Mouse (Mus musculus) lung, adult 2 months (tissue): ENCODE data around the gene Ifna2. TPM values are rescaled to one million over a fixed set of nuclear protein-coding genes. Genes with fewer than 3 reads are reported as not detected.

Source experiments
- DNase-seq: peaks from one replicate; pipeline ENCODE4 v3.0.0; 2022
- H3K4me1 ChIP-seq: fragments of 200-500 bp; 2 replicates; pipeline ENCODE4 v1.6.1; 2011; ENCODE audit warnings: low read length; ENCODE audit not compliant: control insufficient read depth, insufficient read depth
- H3K4me3 ChIP-seq: fragments of 200-500 bp; replicated peaks from 2 replicates; pipeline ENCODE3; 2011; ENCODE audit warnings: low read depth, mild to moderate bottlenecking, control low read depth, low read length; ENCODE audit errors: extremely low read depth
- CTCF ChIP-seq: fragments of 200-500 bp; IDR thresholded peaks from 2 replicates; pipeline ENCODE4 v1.5.1; 2011; ENCODE audit warnings: mild to moderate bottlenecking, low read length, control low read depth; ENCODE audit not compliant: insufficient read depth
- POLR2A ChIP-seq: fragments of 200-500 bp; IDR thresholded peaks from 2 replicates; pipeline ENCODE4 v1.6.1; 2011; ENCODE audit warnings: low read depth, mild to moderate bottlenecking, control low read depth, low read length, borderline replicate concordance; ENCODE audit errors: extremely low read depth
- WGBS: fragments of 180-500 bp; shearing (Covaris S2); methylation state at CpG from one replicate; pipeline ENCODE4 v1.1.7; 2018; 5-methylcytosine and 5-hydroxymethylcytosine counted together
- polyA plus RNA-seq: library from polyadenylated mRNA; depleted of rRNA; stranded (reverse); fragments of >200 nt; gene quantifications from 2 replicates; pipeline ENCODE4 v1.2.3, GENCODE M21; 2012

The Ifna2 gene
- polyA plus RNA-seq, 1 experiment, result not detected

DNA sequence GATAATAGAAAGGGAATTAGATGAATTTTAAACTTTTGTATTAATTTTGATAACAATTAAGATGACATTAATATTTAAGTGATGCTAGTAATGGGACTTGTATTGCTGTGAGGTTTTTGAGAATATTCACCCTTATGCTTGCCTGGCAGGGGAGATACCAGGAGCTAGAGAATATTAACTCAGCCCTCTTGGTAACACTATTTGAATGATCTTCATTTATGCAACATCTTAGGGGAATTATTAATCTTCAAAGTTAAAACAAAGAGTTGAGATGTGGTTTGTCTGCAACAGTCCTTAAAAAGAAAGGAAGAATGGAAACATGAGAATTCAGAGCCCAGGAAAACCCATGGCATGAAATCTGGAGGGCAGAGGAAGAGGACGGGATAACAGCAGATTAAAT is 15.6 kb upstream of the Ifna2 start:
- DNase-seq, result no peak
- H3K4me1 ChIP-seq, result no peaks in the 10 kb centered on the region
- WGBS, result 92% methylated on average over 1 of the region's 1 CpGs
- H3K4me3 ChIP-seq, result no peak overlapping the region
- TF ChIP-seq CTCF (no peak), POLR2A (no peak)

DNA sequence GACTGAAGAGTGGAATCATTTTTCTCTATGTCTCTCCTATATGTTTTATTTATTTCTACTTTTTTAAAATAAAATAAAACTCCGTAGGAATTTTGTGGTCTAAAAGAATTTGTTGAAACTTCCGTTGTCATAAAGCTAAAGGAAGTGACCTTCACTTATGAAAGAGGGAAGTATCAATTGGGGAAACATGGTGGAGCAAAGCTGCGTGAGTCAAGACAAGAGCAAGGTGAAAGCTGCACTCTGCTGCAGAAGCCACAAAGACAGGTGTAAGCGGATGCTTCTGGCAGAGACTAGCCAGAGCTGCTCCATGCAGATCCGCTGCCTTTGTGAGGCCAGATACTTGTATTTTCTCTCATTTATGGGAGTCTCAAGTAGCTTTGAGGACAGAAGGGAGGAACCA is 15.1 kb upstream of the Ifna2 start:
- TF ChIP-seq POLR2A, result no peak
- no peak for TF ChIP-seq CTCF
- no peak for DNase-seq
- Histone ChIP-seq H3K4me3 (no peak overlapping the region), H3K4me1 (no peaks in the 10 kb centered on the region)
- WGBS, result 68% methylated on average over 5 of the region's 5 CpGs

DNA sequence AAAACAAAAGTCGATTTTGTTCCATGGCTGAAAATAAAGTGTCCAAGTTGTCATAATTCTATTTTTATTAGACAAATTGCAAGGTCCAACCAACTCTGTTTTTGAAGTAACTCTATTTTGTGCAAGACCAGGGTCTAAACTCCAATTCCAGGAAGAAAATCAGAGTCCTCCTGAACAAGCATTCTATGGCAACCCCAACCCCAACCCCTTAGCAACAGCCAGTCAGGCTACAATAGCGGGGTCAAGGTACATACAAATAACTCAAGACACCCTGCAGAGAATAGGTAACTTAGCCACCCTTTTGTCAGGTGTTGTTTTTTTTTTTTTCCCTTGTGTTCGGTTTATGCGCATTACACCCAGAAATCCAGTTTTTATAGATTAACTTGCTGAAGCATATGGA is 14.0 kb upstream of the Ifna2 start:
- DNase-seq, result no peak
- TF ChIP-seq CTCF (no peak), POLR2A (no peak)
- 81% methylated on average over 4 of the region's 4 CpGs for WGBS
- Histone ChIP-seq H3K4me1 (no peaks in the 10 kb centered on the region), H3K4me3 (no peak overlapping the region)

DNA sequence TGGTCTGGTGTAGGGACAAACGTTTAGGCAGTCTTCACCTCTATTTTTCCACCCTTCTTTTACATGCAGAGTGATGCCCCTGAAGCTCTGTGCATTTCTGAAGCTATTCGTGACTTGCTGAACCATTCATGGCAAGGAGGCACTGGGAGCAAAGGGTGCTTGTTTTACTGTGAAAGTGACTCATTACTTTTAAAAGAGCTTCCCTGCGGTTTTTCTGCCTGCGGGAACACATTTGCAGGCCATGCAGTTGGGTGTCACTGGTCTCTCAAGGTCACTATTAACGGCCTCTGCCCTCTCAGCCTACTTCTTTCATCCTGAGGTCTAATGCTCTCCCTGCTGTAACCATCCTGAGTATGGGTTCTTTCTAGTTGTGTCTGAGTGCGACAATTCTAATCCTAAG is 13.4 kb upstream of the Ifna2 start:
- H3K4me1 ChIP-seq, result no peaks in the 10 kb centered on the region
- no peak for DNase-seq

DNA sequence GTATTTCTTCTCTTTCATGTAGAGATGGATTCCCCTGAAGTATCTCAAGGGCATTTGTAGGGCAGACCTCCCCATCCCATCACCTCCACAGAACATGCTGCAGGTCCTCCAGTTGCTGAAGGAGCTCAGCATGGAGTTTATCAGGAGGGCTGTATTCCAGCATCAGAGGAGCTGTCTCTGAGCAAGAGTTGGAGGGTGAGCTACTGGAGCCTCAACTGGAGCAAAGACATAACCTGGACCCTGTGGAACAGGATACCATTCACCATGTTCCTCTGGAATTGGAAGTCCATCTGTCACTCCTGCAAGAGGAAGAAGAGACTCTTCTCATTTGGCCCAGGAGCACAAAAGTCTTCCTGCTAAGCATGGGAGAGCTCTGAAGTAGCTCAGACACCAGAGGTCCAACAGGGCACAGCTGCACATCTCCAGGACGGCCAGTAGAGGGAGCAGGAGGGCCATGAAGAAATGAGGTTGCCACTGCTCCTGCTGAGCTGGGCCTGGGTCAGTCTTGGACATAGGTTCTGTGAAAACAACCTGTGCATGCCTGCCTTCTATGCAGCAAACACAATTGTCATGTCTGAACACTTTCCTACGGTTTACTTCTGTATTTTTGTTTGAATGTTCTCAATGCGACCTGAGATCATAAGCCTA is 12.6 kb upstream of the Ifna2 start:
- 23% methylated on average over 3 of the region's 3 CpGs for WGBS
- Histone ChIP-seq H3K4me3 (no peak overlapping the region), H3K4me1 (no peaks in the 10 kb centered on the region)
- DNase-seq, result peak; percentile 70
- TF ChIP-seq POLR2A (no peak; the same call in 1 of the 2 replicates), CTCF (peak; percentile 100)

More for the DNA sequence above, 13.4 kb upstream of the Ifna2 start:
- no peak overlapping the region for H3K4me3 ChIP-seq
- 66% methylated on average over 6 of the region's 6 CpGs for WGBS
- TF ChIP-seq CTCF, result no peak
- TF ChIP-seq POLR2A, result no peak

DNA sequence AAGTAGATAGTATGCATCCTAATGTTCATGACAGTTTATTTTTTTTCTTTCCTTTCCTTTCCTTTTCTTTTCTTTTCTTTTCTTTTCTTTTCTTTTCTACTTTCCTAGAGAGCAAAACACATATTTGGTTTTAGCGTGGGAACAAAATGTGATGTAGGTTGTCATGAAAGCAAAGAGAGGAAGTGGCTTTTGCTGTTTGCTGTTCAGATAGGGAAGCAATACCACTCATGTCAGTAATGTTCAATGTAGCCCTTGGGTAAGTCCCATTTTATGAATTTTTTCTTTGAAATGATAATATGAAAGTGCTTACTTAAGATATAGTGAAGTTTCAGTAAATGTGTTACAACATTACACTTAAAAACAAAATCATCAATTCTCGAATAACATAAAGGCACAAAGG is 9.7 kb upstream of the Ifna2 start:
- WGBS, result 58% methylated on average over 2 of the region's 2 CpGs
- TF ChIP-seq POLR2A (no peak), CTCF (no peak)
- DNase-seq, result no peak
- H3K4me3 ChIP-seq, result no peak overlapping the region
- no peaks in the 10 kb centered on the region for H3K4me1 ChIP-seq

DNA sequence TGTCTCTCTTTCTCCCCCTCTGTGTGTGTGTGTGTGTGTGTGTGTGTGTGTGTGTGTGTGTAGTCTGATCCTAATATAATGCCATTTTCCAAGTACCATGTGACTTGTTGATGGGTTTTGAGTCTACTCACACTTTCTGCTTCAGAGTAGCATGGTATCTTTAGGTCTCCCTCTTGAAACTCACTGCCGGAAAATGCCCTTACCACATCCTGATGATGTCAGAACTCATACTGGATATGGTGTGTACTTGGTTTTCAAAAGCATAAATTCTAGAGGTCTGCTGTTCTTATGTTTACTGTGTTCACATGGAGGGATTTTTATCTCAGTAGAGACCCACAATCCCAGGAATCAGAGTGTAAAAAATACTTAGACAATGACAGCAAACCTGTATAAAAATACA is 8.8 kb upstream of the Ifna2 start:
- no peak for DNase-seq
- Histone ChIP-seq H3K4me3 (no peak overlapping the region), H3K4me1 (no peaks in the 10 kb centered on the region)
- 56% methylated on average over 1 of the region's 1 CpGs for WGBS
- no peak for TF ChIP-seq POLR2A
- no peak for TF ChIP-seq CTCF

DNA sequence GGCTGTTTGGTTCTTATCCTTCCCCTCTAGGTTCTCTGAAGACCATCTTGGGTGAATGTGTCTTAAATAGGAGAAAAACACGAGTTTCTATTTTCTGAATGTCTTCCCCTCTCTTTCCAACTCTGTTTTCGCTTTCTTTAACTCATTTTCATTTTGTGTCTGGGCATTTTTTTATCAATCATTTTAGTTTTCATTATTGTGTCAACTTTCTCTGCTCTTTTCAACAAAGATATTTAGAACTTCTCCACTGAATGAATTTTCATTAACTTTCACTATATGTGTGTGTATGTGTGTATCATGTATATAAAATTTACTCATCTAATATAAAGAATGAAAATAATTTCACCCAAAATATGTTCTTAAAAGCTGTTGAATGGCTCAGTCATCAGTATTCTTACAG is 7.5 kb upstream of the Ifna2 start, which contains the start of gene Ifnab:
Ifnab (minus strand) TSS at position 101 of the 400 bp plus-strand sequence.
- no peak within 1 kb of the TSS for H3K4me3 ChIP-seq
- no peak for TF ChIP-seq POLR2A
- no peak for TF ChIP-seq CTCF
- WGBS, result 56% methylated on average over 2 of the region's 2 CpGs
- H3K4me1 ChIP-seq, result no peaks in the 10 kb centered on the region
- DNase-seq, result no peak

DNA sequence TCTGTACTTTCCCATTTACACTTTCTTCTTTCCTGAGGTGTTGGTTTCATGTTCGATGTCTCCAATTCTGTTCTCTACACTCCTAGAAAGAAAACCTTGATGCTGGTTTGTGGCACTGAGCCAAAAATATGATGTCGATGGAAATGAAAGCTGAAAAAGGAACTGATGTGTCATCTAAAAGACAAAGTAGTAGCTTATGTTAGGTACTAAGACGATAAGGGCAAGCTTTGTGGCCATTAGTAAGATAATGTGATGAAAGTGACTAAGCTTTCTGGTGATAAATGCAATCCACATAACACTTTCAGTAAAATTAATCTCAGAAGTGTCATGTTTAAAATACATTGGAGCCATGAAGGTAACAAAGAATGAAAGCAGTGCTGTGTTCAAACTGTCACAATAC is 2.4 kb downstream of the Ifna2 start:
- WGBS, result 33% methylated on average over 3 of the region's 3 CpGs
- DNase-seq, result no peak
- Histone ChIP-seq H3K4me1 (no peaks in the 10 kb centered on the region), H3K4me3 (no peak overlapping the region)
- TF ChIP-seq CTCF (no peak), POLR2A (no peak)

DNA sequence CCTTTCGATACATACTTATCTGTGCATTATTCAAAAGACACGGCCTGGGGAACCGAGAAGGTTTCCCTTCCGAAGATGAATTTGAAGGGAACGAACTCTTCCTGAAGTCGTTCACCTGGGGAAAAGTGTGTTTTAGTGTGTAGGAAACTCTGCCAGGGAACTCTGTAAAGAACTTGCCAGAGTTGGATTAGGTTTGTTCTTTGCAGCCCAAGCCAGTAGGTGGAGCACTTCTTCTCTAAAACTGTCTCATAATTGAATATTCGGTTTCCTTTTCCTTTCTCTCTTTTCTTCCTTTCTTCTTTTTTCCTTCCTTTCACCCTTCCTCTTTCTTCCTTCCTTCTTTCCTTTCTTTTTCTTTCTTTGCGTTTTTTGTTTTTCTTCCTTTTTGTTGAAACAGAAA is 3.4 kb downstream of the Ifna2 start:
- H3K4me1 ChIP-seq, result no peaks in the 10 kb centered on the region
- TF ChIP-seq POLR2A (no peak), CTCF (no peak)
- no peak overlapping the region for H3K4me3 ChIP-seq
- 39% methylated on average over 8 of the region's 8 CpGs for WGBS
- no peak for DNase-seq

DNA sequence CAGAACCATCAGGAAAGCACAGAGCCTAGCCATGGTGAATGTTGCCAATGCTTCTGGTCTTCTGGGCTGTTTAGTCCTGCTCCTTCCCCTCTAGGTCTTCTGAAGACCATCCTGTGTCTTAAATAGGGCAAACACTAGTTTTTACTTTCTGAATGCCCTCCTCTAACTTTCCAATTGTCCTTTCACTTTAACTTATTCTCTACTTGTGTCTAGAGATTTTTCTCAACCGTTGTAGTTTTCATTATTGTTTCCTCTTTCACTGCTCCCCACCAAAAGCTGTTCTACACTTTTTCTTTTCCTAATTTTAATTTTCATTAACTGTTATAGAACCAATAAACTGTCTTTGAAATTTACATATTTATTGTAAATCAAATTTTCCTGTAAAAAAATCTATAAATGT is 6.9 kb downstream of the Ifna2 start, which contains the start of gene Ifna16:
Ifna16 (minus strand) TSS at position 101 of the 400 bp plus-strand sequence.
- TF ChIP-seq CTCF (no peak), POLR2A (no peak)
- WGBS, result 57% methylated on average over 1 of the region's 1 CpGs
- H3K4me1 ChIP-seq, result no peaks in the 10 kb centered on the region
- H3K4me3 ChIP-seq, result no peak within 1 kb of the TSS
- DNase-seq, result no peak
